Mouse (Mus musculus): ENCODE measurements at regions not wholly inside any gene's neighbourhood (a gene's known extent, or its start where the extent isn't known, plus 50 kb on each side); places are given as distances from the start of the nearest gene placed in this dataset.

- H3K9me3 ChIP-seq (replicated peaks) = no peaks in the 10 kb centered on the region
- H3K4me2 ChIP-seq (replicated peaks) = no peak overlapping the region
- H3K4me1 ChIP-seq = peaks cover 8% of the 10 kb centered on the region; the same call in 1 of the 2 replicates
- H3K27ac ChIP-seq = no peak overlapping the region
- WGBS = 80% methylated on average over 15 of the region's 15 CpGs
- no peak for ATAC-seq (ENCODE audit: low FRiP score)
- H3K36me3 ChIP-seq = no peaks in the 10 kb centered on the region
- H3K9ac ChIP-seq = no peak overlapping the region
- no peak overlapping the region for H3K4me3 ChIP-seq
- no peaks in the 10 kb centered on the region; the same call in none of the 2 replicates for H3K27me3 ChIP-seq
Measured at GRCm38 (mm10) chr15:88469508-88470455, 130.3 kb upstream of the Zdhhc25 start.

- Histone ChIP-seq H3K27me3 (no peaks in the 10 kb centered on the region; the same call in 1 of the 2 replicates), H3K36me3 (no peaks in the 10 kb centered on the region), H3K4me1 (peaks cover 8% of the 10 kb centered on the region; the same call in 1 of the 2 replicates), H3K4me3 (no peak overlapping the region), H3K27ac (no peak overlapping the region), H3K9me3 (replicated peaks) (no peaks in the 10 kb centered on the region), H3K9ac (no peak overlapping the region), H3K4me2 (replicated peaks) (no peak overlapping the region)
- no peak for ATAC-seq (ENCODE audit: low FRiP score)
- WGBS = 67% methylated on average over 18 of the region's 18 CpGs
Measured at GRCm38 (mm10) chr15:88472351-88473100, 127.6 kb upstream of the Zdhhc25 start.

- no peak for ATAC-seq (ENCODE audit: low FRiP score)
Measured at GRCm38 (mm10) chr15:88473221-88473620, 126.9 kb upstream of the Zdhhc25 start.

GRCm38 (mm10) chr15:88483471-88483870 lies 116.6 kb upstream of the Zdhhc25 start:
- ATAC-seq (ENCODE audit: low FRiP score) = no peak
- no peaks in the 10 kb centered on the region for H3K4me1 ChIP-seq
- no peak overlapping the region for H3K4me3 ChIP-seq
- no peak overlapping the region for H3K27ac ChIP-seq
- no peak overlapping the region for H3K4me2 ChIP-seq (replicated peaks)
- no peaks in the 10 kb centered on the region for H3K36me3 ChIP-seq
- no peak overlapping the region for H3K9ac ChIP-seq
- H3K27me3 ChIP-seq = no peaks in the 10 kb centered on the region
- 0 out of 2 replicates have a peak, but pooled peaks cover 4% of the 10 kb centered on the region for H3K9me3 ChIP-seq (replicated peaks)
- WGBS = 88% methylated on average over 6 of the region's 6 CpGs

More at GRCm38 (mm10) chr15:88473221-88473620, 126.9 kb upstream of the Zdhhc25 start:
- Histone ChIP-seq H3K9ac (no peak overlapping the region), H3K36me3 (no peaks in the 10 kb centered on the region), H3K27ac (no peak overlapping the region; the same call in 1 of the 2 replicates), H3K4me1 (peaks cover 2% of the 10 kb centered on the region; the same call in 1 of the 2 replicates), H3K27me3 (no peaks in the 10 kb centered on the region; the same call in 1 of the 2 replicates), H3K4me3 (no peak overlapping the region), H3K9me3 (replicated peaks) (no peaks in the 10 kb centered on the region), H3K4me2 (replicated peaks) (no peak overlapping the region)
- WGBS = 58% methylated on average over 5 of the region's 5 CpGs

GRCm38 (mm10) chr15:88489715-88490114 lies 110.4 kb upstream of the Zdhhc25 start:
- Histone ChIP-seq H3K27me3 (no peaks in the 10 kb centered on the region), H3K9me3 (replicated peaks) (no peaks in the 10 kb centered on the region), H3K9ac (no peak overlapping the region), H3K27ac (no peak overlapping the region), H3K36me3 (no peaks in the 10 kb centered on the region), H3K4me1 (no peaks in the 10 kb centered on the region), H3K4me3 (no peak overlapping the region), H3K4me2 (replicated peaks) (no peak overlapping the region)
- ATAC-seq (ENCODE audit: low FRiP score) = no peak
- WGBS = 84% methylated on average over 7 of the region's 7 CpGs

- Histone ChIP-seq H3K4me3 (no peak overlapping the region), H3K27ac (no peak overlapping the region), H3K9me3 (replicated peaks) (no peaks in the 10 kb centered on the region), H3K4me2 (replicated peaks) (no peak overlapping the region), H3K9ac (no peak overlapping the region), H3K27me3 (no peaks in the 10 kb centered on the region), H3K4me1 (no peaks in the 10 kb centered on the region), H3K36me3 (no peaks in the 10 kb centered on the region)
- no peak for ATAC-seq (ENCODE audit: low FRiP score)
- WGBS = 52% methylated on average over 12 of the region's 12 CpGs
Measured at GRCm38 (mm10) chr15:88490316-88491090, 109.6 kb upstream of the Zdhhc25 start.

- no peaks in the 10 kb centered on the region for H3K36me3 ChIP-seq
- no peak overlapping the region for H3K27ac ChIP-seq
- H3K27me3 ChIP-seq = no peaks in the 10 kb centered on the region
- no peak overlapping the region for H3K4me2 ChIP-seq (replicated peaks)
- ATAC-seq (ENCODE audit: low FRiP score) = no peak
- 65% methylated on average over 5 of the region's 5 CpGs for WGBS
- no peaks in the 10 kb centered on the region for H3K9me3 ChIP-seq (replicated peaks)
- no peak overlapping the region for H3K4me3 ChIP-seq
- no peaks in the 10 kb centered on the region for H3K4me1 ChIP-seq
- H3K9ac ChIP-seq = no peak overlapping the region
Measured at GRCm38 (mm10) chr15:88491091-88491366, 109.1 kb upstream of the Zdhhc25 start.

- H3K9ac ChIP-seq = no peak overlapping the region
- no peak overlapping the region for H3K27ac ChIP-seq
- H3K4me1 ChIP-seq = no peaks in the 10 kb centered on the region
- 84% methylated on average over 7 of the region's 7 CpGs for WGBS
- no peak overlapping the region for H3K4me2 ChIP-seq (replicated peaks)
- H3K27me3 ChIP-seq = no peaks in the 10 kb centered on the region
- H3K9me3 ChIP-seq (replicated peaks) = no peaks in the 10 kb centered on the region
- ATAC-seq (ENCODE audit: low FRiP score) = no peak
- H3K4me3 ChIP-seq = no peak overlapping the region
- H3K36me3 ChIP-seq = no peaks in the 10 kb centered on the region
Measured at GRCm38 (mm10) chr15:88497957-88498356, 102.1 kb upstream of the Zdhhc25 start.

GRCm38 (mm10) chr15:88502311-88502710 lies 97.8 kb upstream of the Zdhhc25 start:
- no peak overlapping the region for H3K4me3 ChIP-seq
- no peak overlapping the region for H3K4me2 ChIP-seq (replicated peaks)
- no peak overlapping the region for H3K9ac ChIP-seq
- no peaks in the 10 kb centered on the region for H3K9me3 ChIP-seq (replicated peaks)
- WGBS = 94% methylated on average over 2 of the region's 2 CpGs
- H3K27ac ChIP-seq = no peak overlapping the region
- no peak for ATAC-seq (ENCODE audit: low FRiP score)
- H3K4me1 ChIP-seq = peaks cover 3% of the 10 kb centered on the region; the same call in 1 of the 2 replicates
- no peaks in the 10 kb centered on the region for H3K36me3 ChIP-seq
- no peaks in the 10 kb centered on the region for H3K27me3 ChIP-seq

GRCm38 (mm10) chr15:88503896-88504295 lies 96.2 kb upstream of the Zdhhc25 start:
- Histone ChIP-seq H3K4me3 (no peak overlapping the region), H3K4me2 (replicated peaks) (no peak overlapping the region), H3K4me1 (peaks cover 3% of the 10 kb centered on the region; the same call in 1 of the 2 replicates), H3K9ac (no peak overlapping the region), H3K27ac (no peak overlapping the region), H3K36me3 (no peaks in the 10 kb centered on the region), H3K9me3 (replicated peaks) (no peaks in the 10 kb centered on the region), H3K27me3 (no peaks in the 10 kb centered on the region)
- ATAC-seq (ENCODE audit: low FRiP score) = no peak
- WGBS = 76% methylated on average over 7 of the region's 7 CpGs

GRCm38 (mm10) chr15:88505491-88506119 lies 94.5 kb upstream of the Zdhhc25 start:
- ATAC-seq (ENCODE audit: low FRiP score) = no peak
- no peak overlapping the region for H3K4me3 ChIP-seq
- H3K27ac ChIP-seq = no peak overlapping the region
- H3K27me3 ChIP-seq = no peaks in the 10 kb centered on the region
- H3K9ac ChIP-seq = no peak overlapping the region
- H3K4me2 ChIP-seq (replicated peaks) = no peak overlapping the region
- no peaks in the 10 kb centered on the region for H3K9me3 ChIP-seq (replicated peaks)
- WGBS = 76% methylated on average over 13 of the region's 13 CpGs
- no peaks in the 10 kb centered on the region for H3K36me3 ChIP-seq
- H3K4me1 ChIP-seq = peaks cover 3% of the 10 kb centered on the region; the same call in 1 of the 2 replicates

Data from hindbrain, embryonic 12.5 days (tissue).